Mouse (Mus musculus) adrenal gland, postnatal 14 days (tissue): ENCODE measurements at regions not wholly inside any gene's neighbourhood (a gene's known extent, or its start where the extent isn't known, plus 50 kb on each side); places are given as distances from the start of the nearest gene placed in this dataset.

Experiments used
- DNase-seq: peaks from one replicate; pipeline ENCODE4 v3.0.0; 2021; ENCODE audit warnings: mixed read lengths

GRCm38 (mm10) chr17:68120744-68121143 is 116.8 kb upstream of the Arhgap28 start:
- no peak for DNase-seq

GRCm38 (mm10) chr17:68134373-68134772 is 130.5 kb upstream of the Arhgap28 start:
- no peak for DNase-seq

- no peak for DNase-seq
Measured at GRCm38 (mm10) chr17:68135436-68135835, 131.5 kb upstream of the Arhgap28 start.

GRCm38 (mm10) chr17:68143307-68143706 is 130.3 kb upstream of the L3mbtl4 start:
- no peak for DNase-seq

- DNase-seq = no peak
Measured at GRCm38 (mm10) chr17:68149237-68149792, 124.3 kb upstream of the L3mbtl4 start.

GRCm38 (mm10) chr17:68152438-68153120 is 121.0 kb upstream of the L3mbtl4 start:
- peak; percentile 53 for DNase-seq

GRCm38 (mm10) chr17:68154879-68155278 is 118.7 kb upstream of the L3mbtl4 start:
- DNase-seq = no peak

- DNase-seq = no peak
Measured at GRCm38 (mm10) chr17:68158172-68158651, 115.4 kb upstream of the L3mbtl4 start.

GRCm38 (mm10) chr17:68161107-68161506 is 112.5 kb upstream of the L3mbtl4 start:
- no peak for DNase-seq

GRCm38 (mm10) chr17:68163545-68163944 is 110.1 kb upstream of the L3mbtl4 start:
- DNase-seq = no peak

GRCm38 (mm10) chr17:68164666-68165065 is 108.9 kb upstream of the L3mbtl4 start:
- peak; percentile 20 for DNase-seq

GRCm38 (mm10) chr17:68165171-68165825 is 108.3 kb upstream of the L3mbtl4 start:
- peak; percentile 44 for DNase-seq

GRCm38 (mm10) chr17:68166397-68166796 is 107.2 kb upstream of the L3mbtl4 start:
- DNase-seq = no peak

GRCm38 (mm10) chr17:68172838-68173237 is 100.8 kb upstream of the L3mbtl4 start:
- no peak for DNase-seq

GRCm38 (mm10) chr17:68176611-68177165 is 96.9 kb upstream of the L3mbtl4 start:
- peak; percentile 70 for DNase-seq

- DNase-seq = peak; percentile 86
Measured at GRCm38 (mm10) chr17:68177835-68178234, 95.8 kb upstream of the L3mbtl4 start.

GRCm38 (mm10) chr17:68185385-68185784 is 88.2 kb upstream of the L3mbtl4 start:
- no peak for DNase-seq

- DNase-seq = no peak
Measured at GRCm38 (mm10) chr17:68189888-68190287, 83.7 kb upstream of the L3mbtl4 start.

- no peak for DNase-seq
Measured at GRCm38 (mm10) chr17:68205545-68205944, 68.1 kb upstream of the L3mbtl4 start.

- no peak for DNase-seq
Measured at GRCm38 (mm10) chr17:68208837-68209236, 64.8 kb upstream of the L3mbtl4 start.

GRCm38 (mm10) chr17:68210313-68211254 is 63.0 kb upstream of the L3mbtl4 start:
- peak; percentile 86 for DNase-seq

- peak; percentile 75 for DNase-seq
Measured at GRCm38 (mm10) chr17:68218246-68218645, 55.4 kb upstream of the L3mbtl4 start.
